Mouse (Mus musculus): ENCODE data around the gene Hist1h2bf.
"Not testable (repeated sequence)": the region's sequence is repeated elsewhere in the genome, so short reads cannot be mapped to it uniquely, and the experiment has no call there.

GRCm38 (mm10) chr13:23573034-23573897, 730 bp downstream of the Hist1h2bf start:
- not testable (repeated sequence) for TF ChIP-seq CTCF (IDR thresholded peaks at IDR 0.05; ENCODE audit: borderline replicate concordance, insufficient read depth, low read length)
- TF ChIP-seq POLR2A (IDR thresholded peaks at IDR 0.05; ENCODE audit: low read depth, low read length), result peak; percentile 42; the same call in 1 of the 2 replicates
